Mouse (Mus musculus) spleen, adult 2 months (tissue): Measurements from ENCODE around the gene Gm42688. TPM values are rescaled to one million over a fixed set of nuclear protein-coding genes. Genes with fewer than 3 reads are reported as not detected.

Experiments used
- DNase-seq, 2 experiments: peaks; one replicate each; pipeline versions ENCODE4 v3.0.0 to v3.0.0-alpha.2; 2012 to 2021; ENCODE audit warnings: low spot score in 2 of 2, low read depth in 1 of 2
- H3K27ac ChIP-seq: fragments of 200-500 bp; 2 replicates; pipeline ENCODE4 v1.5.1; 2012; ENCODE audit warnings: low read length, inconsistent platforms; ENCODE audit not compliant: insufficient read depth
- H3K27me3 ChIP-seq: fragments of 200-500 bp; 2 replicates; pipeline ENCODE4 v1.6.1; 2012; ENCODE audit warnings: mild to moderate bottlenecking, moderate library complexity, low read length, inconsistent platforms; ENCODE audit not compliant: control insufficient read depth, insufficient read depth
- H3K36me3 ChIP-seq: fragments of 200-500 bp; 2 replicates; pipeline ENCODE4 v1.6.1; 2012; ENCODE audit warnings: mild to moderate bottlenecking, low read length, inconsistent platforms; ENCODE audit not compliant: control insufficient read depth, insufficient read depth
- H3K4me1 ChIP-seq: fragments of 200-500 bp; 2 replicates; pipeline ENCODE4 v1.6.1; 2011; ENCODE audit warnings: inconsistent platforms; ENCODE audit not compliant: control insufficient read depth, insufficient read depth, insufficient read length
- H3K4me3 ChIP-seq: fragments of 200-500 bp; 2 replicates; pipeline ENCODE4 v1.5.1; 2011; ENCODE audit warnings: mild to moderate bottlenecking, inconsistent platforms; ENCODE audit not compliant: insufficient read depth, insufficient read length; ENCODE audit errors: extremely low read depth
- CTCF ChIP-seq: fragments of 200-500 bp; IDR thresholded peaks from 2 replicates; pipeline ENCODE4 v1.5.1; 2011; ENCODE audit warnings: mild to moderate bottlenecking, inconsistent platforms; ENCODE audit not compliant: insufficient read depth, insufficient read length, insufficient replicate concordance; ENCODE audit errors: extremely low read depth
- POLR2A ChIP-seq: fragments of 200-500 bp; IDR thresholded peaks from 2 replicates; pipeline ENCODE4 v1.6.1; 2011; ENCODE audit warnings: low read depth, low read length, inconsistent platforms
- whole genome bisulfite sequencing: fragments of 180-500 bp; shearing (Covaris S2); methylation state at CpG from one replicate; pipeline ENCODE4 v1.1.7; 2018; 5-methylcytosine and 5-hydroxymethylcytosine counted together
- polyA plus RNA-seq: library from polyadenylated mRNA; depleted of rRNA; stranded (reverse); fragments of >200 nt; gene quantifications from 2 replicates; pipeline ENCODE4 v1.2.3, GENCODE M21; 2012

The Gm42688 gene
- polyA plus RNA-seq, 1 experiment = 6.5 TPM

DNA sequence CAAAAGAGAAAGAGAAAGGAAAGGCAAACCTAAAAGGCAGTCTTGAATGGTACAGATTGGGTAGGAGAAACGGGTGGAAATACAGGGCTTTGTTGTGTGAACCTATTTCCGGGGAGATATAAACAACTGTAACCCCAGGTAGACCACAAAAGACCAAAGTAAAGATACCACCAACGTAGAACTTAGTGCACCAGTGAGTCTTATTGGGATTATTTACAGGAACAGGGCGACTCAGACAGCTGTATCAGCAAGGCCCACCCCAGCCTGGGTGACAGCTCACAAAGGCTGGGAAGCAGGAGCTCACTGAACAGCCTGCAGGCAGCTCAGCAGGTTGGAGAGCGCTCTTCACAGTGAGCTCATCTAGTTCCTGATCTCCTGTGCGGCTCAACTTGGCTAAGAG lies 5.4 kb upstream of the Gm42688 start:
- WGBS = 58% methylated on average over 6 of the region's 6 CpGs
- H3K4me3 ChIP-seq = no peak overlapping the region
- no peaks in the 10 kb centered on the region for H3K4me1 ChIP-seq
- no peaks in the 10 kb centered on the region for H3K36me3 ChIP-seq
- H3K27me3 ChIP-seq = no peaks in the 10 kb centered on the region
- TF ChIP-seq POLR2A (no peak), CTCF (no peak)
- H3K27ac ChIP-seq = peak overlapping the region; percentile 68
- DNase-seq = peak in 1 of 2 experiments; percentile 58

DNA sequence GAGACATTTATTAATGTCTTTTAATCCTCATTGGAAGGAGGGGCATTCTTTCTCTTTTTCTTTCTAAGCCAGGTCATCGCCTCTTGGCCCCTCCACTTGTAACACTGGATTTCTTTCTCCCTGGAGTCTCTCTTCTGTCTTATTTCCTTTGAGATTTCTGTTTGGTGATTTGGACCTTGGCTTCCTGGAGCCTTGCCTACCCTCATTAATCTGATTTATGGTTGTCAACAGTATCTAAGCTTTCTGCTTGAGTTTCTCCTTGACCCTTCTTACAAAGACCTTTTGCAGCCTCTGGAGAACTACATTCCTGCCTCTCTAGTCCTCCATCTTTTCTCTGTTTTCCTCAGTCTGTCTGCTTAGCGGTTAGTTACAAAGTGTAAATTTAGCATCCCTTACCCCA lies 3.0 kb upstream of the Gm42688 start:
- Histone ChIP-seq H3K27ac (no peak overlapping the region), H3K4me3 (no peak overlapping the region), H3K4me1 (peaks cover 13% of the 10 kb centered on the region), H3K36me3 (no peaks in the 10 kb centered on the region; the same call in 1 of the 2 replicates), H3K27me3 (no peaks in the 10 kb centered on the region)
- DNase-seq = no peak
- TF ChIP-seq CTCF = no peak
- no peak for TF ChIP-seq POLR2A
- 79% methylated on average over 2 of the region's 2 CpGs for WGBS

- Histone ChIP-seq H3K27me3 (no peaks in the 10 kb centered on the region), H3K4me1 (peaks cover 13% of the 10 kb centered on the region), H3K4me3 (peak overlapping the region; percentile 68), H3K36me3 (no peaks in the 10 kb centered on the region; the same call in 1 of the 2 replicates), H3K27ac (peak overlapping the region; percentile 70)
- TF ChIP-seq POLR2A (no peak), CTCF (peak; percentile 60)
- under 1% methylated on average over 74 of the region's 74 CpGs for WGBS
- DNase-seq = peak in 1 of 2 experiments; percentile 63
Measured at GRCm38 (mm10) chr6:83101688-83102556, 505 bp downstream of the Gm42688 start.

DNA sequence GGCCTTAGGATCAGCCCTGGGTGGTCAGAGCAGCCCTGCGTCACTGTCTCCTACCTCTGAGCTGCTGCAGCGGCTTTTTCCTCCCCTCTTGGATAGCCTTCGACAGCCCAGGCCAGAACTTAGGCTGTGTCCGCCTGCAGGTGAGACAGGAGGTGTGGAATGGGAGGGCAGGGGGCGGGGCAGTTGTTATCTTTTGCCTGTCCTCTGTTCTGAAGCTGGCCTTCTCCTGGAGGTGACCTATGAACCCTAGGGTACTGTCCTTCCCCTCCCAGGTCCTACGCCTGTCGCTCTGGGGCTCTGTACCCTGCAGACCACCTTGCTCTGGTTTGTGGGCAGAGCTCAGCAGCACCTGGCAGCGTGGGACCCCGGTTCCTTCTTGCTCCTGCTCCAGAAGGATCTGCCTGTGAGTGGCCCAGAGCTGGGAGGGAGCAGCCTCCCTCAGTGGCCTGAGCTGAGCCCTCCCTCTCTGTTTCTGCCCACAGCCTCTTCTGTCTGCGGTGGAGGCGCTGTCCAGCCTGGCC lies 1.8 kb downstream of the Gm42688 start:
- no peaks in the 10 kb centered on the region for H3K27me3 ChIP-seq
- WGBS = 93% methylated on average over 11 of the region's 11 CpGs
- no peaks in the 10 kb centered on the region; the same call in 1 of the 2 replicates for H3K36me3 ChIP-seq
- no peak overlapping the region for H3K4me3 ChIP-seq
- TF ChIP-seq CTCF (no peak), POLR2A (no peak)
- no peak overlapping the region for H3K27ac ChIP-seq
- peaks cover 13% of the 10 kb centered on the region for H3K4me1 ChIP-seq
- no peak for DNase-seq

GRCm38 (mm10) chr6:83104158-83104557 lies 2.7 kb downstream of the Gm42688 start:
- no peak for TF ChIP-seq POLR2A
- no peak for TF ChIP-seq CTCF
- 89% methylated on average over 4 of the region's 4 CpGs for WGBS
- no peaks in the 10 kb centered on the region; the same call in 1 of the 2 replicates for H3K36me3 ChIP-seq
- no peaks in the 10 kb centered on the region for H3K27me3 ChIP-seq
- DNase-seq = no peak
- H3K27ac ChIP-seq = no peak overlapping the region
- H3K4me1 ChIP-seq = peaks cover 13% of the 10 kb centered on the region
- no peak overlapping the region for H3K4me3 ChIP-seq

DNA sequence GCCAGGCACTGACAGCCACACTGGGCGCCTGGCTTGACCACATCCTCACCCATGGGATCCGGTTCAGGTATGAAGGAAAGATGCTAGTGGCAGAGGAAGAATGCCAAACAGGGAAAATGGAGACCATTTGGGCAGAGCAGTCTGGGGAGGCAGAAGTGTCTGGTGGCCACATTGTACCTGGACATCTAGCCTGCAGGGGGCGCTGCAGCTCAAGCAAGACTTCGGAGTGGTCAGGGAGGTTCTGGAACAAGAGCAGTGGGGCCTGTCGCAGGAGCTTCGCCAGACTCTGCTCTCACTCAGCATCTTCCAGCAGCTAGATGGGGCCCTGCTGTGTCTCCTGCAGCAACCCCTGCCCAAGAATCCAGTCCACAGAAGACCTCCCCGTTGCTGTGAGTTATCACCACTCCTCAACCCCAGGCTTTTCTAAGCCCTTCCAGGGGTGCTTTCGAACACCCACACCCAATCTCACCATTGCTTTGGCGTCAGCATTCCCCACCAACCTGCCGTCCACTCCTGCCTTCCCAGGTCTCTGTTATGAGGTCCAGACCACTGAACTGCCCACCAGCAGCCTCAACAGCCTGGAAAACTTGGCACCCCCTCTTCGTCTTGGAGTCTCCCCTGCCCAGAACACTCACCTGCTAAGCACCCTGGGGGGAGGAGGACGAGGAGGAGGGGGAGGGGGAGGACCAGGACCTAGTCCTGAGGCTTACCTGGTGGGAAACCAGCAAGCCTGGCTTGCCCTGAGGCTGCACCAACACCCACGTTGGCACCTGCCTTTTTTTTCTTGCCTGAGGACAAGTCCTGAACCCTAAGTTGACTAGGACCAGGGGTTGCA lies 6.4 kb downstream of the Gm42688 start:
- TF ChIP-seq POLR2A = no peak
- peak; percentile 76; the same call in 1 of the 2 replicates for TF ChIP-seq CTCF
- Histone ChIP-seq H3K27ac (no peak overlapping the region), H3K4me1 (peaks cover 7% of the 10 kb centered on the region; the same call in 1 of the 2 replicates), H3K27me3 (no peaks in the 10 kb centered on the region), H3K4me3 (no peak overlapping the region), H3K36me3 (no peaks in the 10 kb centered on the region; the same call in 1 of the 2 replicates)
- 50% methylated on average over 13 of the region's 13 CpGs for WGBS
- DNase-seq = peak in 1 of 2 experiments; percentile 74
